Mouse (Mus musculus) layer of hippocampus, adult 2 months (tissue): ENCODE data around the gene Liph. TPM values are rescaled to one million over a fixed set of nuclear protein-coding genes. Genes with fewer than 3 reads are reported as not detected.
A peak's percentile ranks its signal among the peaks of the same experiment; 100 is the strongest.
"Not testable (repeated sequence)": the region's sequence is repeated elsewhere in the genome, so short reads cannot be mapped to it uniquely, and the experiment has no call there.

ENCODE experiments used
- DNase-seq, 2 experiments: peaks; one replicate each; pipeline ENCODE4 v3.0.0; 2022; ENCODE audit warnings: low spot score in 2 of 2
- H3K27ac ChIP-seq: fragments of 200-600 bp; 2 replicates; pipeline ENCODE4 v1.8.1; 2022
- H3K4me3 ChIP-seq: fragments of 200-600 bp; 2 replicates; pipeline ENCODE4 v1.8.1; 2022; ENCODE audit warnings: mild to moderate bottlenecking
- CTCF ChIP-seq: fragments of 200-600 bp; conservative IDR thresholded peaks from 2 replicates; pipeline ENCODE4 v1.8.1; 2022; ENCODE audit warnings: antibody characterized with exemption, mild to moderate bottlenecking, moderate library complexity
- total RNA-seq, 2 experiments: library from RNA; stranded (reverse); gene quantifications; 2 replicates each; pipeline ENCODE4 v1.2.3; 2021

Liph gene
- total RNA-seq, 2 experiments from 2014 or later: 0.27 to 0.44 TPM

GRCm38 (mm10) chr16:21965576-21965975 lies 29.9 kb downstream of the Liph start:
- no peak overlapping the region for H3K27ac ChIP-seq
- DNase-seq: no peak
- TF ChIP-seq CTCF: no peak
- no peak overlapping the region for H3K4me3 ChIP-seq

DNA sequence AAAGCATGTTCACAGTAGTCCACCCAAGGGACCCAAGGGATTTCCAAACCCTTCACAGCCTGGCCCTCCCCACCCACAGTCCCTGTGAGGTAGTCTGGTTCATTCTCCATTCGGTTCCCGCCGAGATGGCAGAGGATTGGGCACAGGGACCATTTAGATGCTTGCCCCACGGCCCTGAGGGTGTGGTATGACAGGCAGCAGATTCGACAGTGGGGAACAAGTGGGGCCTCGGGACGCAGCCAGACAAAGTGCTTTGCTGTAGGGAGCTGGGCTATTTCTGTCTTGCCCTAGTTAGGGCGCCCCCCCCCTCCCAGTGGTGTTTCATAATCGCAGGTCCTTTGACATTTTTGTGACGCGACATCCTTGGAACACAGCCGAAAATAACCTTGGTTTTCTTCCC lies 39.9 kb downstream of the Liph start:
- TF ChIP-seq CTCF: no peak
- no peak overlapping the region for H3K4me3 ChIP-seq
- no peak for DNase-seq
- no peak overlapping the region for H3K27ac ChIP-seq

- H3K27ac ChIP-seq: peak within 1 kb of the TSS; percentile 89
- DNase-seq: peak; percentile 86 to 87
- TF ChIP-seq CTCF: peak; percentile 46
- H3K4me3 ChIP-seq: peak within 1 kb of the TSS; percentile 78
Measured at GRCm38 (mm10) chr16:21946761-21947715, 48.4 kb downstream of the Liph start, which contains the start of gene Tmem41a. Gene Tmem41a (minus strand): TSS chr16:21947552.

DNA sequence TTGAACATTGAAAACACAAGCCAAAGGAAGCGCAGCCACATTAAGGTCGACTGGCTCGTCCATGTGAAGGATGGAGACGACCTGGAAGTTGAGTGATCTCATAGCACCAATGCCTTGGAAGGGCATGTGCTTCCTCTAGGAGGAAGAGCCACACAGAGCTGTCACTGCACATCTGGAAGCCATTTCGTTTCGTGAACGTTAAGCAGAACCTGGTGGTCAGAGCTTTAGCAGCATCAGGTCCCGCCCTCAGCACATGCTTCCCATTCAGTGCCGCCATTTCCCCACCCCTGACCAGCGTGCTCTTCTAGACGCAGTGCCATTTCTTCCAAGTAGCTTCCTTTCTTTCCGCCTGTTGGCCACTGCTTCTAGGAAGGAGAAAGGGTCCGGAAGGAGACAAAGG lies 67.0 kb downstream of the Liph start:
- H3K4me3 ChIP-seq: no peak overlapping the region
- no peak for DNase-seq
- no peak for TF ChIP-seq CTCF
- H3K27ac ChIP-seq: no peak overlapping the region

- Histone ChIP-seq H3K4me3 (no peak overlapping the region), H3K27ac (no peak overlapping the region)
- no peak for TF ChIP-seq CTCF
- no peak for DNase-seq
Measured at GRCm38 (mm10) chr16:21916681-21917080, 78.8 kb downstream of the Liph start.

DNA sequence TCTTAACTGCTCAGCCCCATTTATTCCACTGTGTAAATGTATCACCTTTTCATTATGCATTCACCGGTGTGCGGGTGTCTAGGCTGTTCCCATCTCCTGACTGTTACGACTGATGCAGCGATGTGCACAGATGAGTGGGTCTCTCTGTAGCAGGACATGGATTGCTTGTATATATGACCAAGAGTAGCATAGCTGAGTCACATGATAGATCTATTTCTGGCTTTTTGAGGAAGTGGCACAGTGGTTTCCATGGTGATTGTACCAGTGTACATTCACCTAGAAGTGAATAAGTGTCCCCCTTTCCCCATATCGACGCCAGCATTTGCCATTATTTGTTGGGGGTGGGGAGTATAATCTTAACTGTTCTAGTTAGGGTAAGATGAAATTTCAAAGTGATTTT lies 82.1 kb downstream of the Liph start:
- Histone ChIP-seq H3K27ac (no peak overlapping the region), H3K4me3 (no peak overlapping the region)
- no peak for TF ChIP-seq CTCF
- no peak for DNase-seq

GRCm38 (mm10) chr16:21908906-21909305 lies 86.6 kb downstream of the Liph start:
- not testable (repeated sequence) for DNase-seq, H3K27ac ChIP-seq, H3K4me3 ChIP-seq

DNA sequence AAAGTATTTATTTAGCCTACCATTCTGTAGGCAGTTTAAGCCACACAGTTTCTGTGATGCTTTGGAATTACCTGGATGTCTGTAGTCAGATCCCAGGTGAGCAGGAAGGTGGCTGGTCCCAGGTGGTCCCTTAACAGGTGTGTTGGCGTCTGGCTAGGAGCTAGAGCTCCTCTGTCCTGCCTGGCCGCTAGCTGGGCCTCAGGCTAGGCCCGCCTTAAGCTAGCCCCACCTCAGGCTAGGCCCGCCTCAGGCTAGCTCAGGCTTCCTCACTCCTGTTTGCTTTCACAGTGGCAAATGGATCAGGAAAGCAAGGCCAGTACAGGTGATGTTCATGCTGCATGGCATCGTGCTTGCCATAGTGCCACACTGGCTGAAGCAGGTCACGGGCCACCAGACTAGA lies 88.6 kb downstream of the Liph start:
- DNase-seq: no peak
- no peak for TF ChIP-seq CTCF
- Histone ChIP-seq H3K4me3 (no peak overlapping the region), H3K27ac (no peak overlapping the region)

GRCm38 (mm10) chr16:21905996-21906395 lies 89.5 kb downstream of the Liph start:
- no peak overlapping the region for H3K4me3 ChIP-seq
- no peak for DNase-seq
- no peak overlapping the region for H3K27ac ChIP-seq
- no peak for TF ChIP-seq CTCF

DNA sequence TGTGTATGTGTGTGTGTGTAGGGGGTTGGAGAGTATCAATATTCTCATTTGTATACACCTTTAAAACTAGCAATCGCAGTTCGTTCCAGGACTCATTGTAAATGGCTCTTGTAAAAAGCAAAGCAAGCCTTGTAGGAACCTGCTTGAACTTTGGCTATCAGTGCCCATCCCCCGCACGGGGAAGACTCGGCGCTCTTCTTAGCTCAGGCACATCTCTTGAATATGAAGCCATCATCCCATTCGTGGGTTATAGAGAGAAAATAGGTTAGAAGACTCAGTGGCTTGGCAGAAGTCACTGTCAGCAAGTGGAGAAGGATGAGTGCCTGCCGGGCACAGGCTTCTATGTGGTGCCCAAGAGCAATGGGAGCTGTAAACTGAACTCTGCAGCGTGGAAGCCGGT lies 90.8 kb downstream of the Liph start:
- TF ChIP-seq CTCF: no peak
- Histone ChIP-seq H3K27ac (no peak overlapping the region), H3K4me3 (no peak overlapping the region)
- DNase-seq: no peak

Other genes starting within 250 kb of the Liph start
- 1 to 10 TPM; 1.7 to 2.5 TPM for gene Ehhadh, start 207.9 kb downstream of the Liph start, total RNA-seq
- 10 to 100 TPM; 14.6 to 14.8 TPM for gene Map3k13, start 201.3 kb downstream of the Liph start, total RNA-seq
- gene Tmem41a, start 48.1 kb downstream of the Liph start, total RNA-seq: 10 to 100 TPM; 17.7 to 18.6 TPM
- 10 to 100 TPM; 81.1 to 90.7 TPM for gene Senp2, start 13.8 kb upstream of the Liph start, total RNA-seq
- gene Igf2bp2, start 167.6 kb upstream of the Liph start, total RNA-seq: under 1 TPM; 0.27 to 0.54 TPM